Mouse (Mus musculus): ENCODE data around the gene Zcchc9.
"Not testable (repeated sequence)": the region's sequence is repeated elsewhere in the genome, so short reads cannot be mapped to it uniquely, and the experiment has no call there.

The Zcchc9 gene

DNA sequence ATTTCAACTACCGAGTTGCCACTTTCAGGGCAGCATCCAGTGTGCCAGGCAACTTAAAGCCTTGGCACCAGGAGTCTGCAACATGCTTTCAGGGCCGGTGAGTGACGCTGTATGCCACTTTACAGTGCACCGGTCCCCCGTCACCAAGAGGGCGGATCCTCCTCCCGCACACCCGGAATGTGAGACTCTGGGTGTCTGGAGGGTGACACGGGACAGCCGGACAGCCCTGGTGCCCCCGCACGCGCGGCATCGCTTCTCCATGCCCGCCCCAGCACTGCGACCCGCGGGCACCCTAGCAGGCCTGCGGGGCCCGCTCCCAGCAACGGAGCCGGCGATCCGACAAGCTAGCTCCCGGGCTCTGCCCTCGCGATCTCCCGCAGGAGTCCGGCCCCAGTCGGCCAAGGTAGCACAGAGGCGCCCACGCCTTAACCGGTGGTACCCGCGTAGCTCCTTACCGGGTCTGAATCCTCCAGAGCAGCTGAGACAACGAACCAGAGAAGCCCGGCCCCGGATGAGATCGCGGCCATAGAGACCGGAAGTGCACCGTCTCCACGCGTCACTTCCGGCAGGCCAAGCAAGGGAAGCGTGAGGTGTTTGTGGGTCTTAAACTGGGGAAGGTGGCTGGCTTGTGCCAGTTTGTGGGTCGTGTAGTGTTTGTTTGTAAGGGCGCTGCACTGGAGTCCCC, at the start of gene Zcchc9:
Gene Zcchc9, minus strand, starts transcription at position 551 of the 685 bp plus-strand sequence.
- peak; percentile 84 to 87 for DNase-seq (ENCODE audit: low spot score in 2 of 2)

DNA sequence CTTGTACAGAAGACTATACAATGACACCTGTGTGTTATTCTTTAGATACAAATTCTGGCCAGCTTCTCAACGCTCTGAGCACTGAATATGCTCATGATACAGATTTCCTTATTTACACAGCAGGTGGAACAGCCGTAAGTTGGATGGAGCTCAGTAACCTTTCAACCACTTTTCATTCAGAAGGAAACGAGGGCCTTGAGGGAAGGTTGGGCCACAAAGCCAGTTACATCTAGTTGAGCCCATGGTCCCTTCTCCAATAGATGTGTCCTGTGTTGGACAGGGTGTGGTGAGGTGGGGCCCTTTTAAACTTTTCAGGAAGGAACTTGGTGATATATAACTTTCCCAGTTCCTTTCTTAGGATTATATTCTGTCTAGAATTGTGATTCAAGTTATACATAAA, 46.9 kb upstream of the Zcchc9 start:
- no peak for DNase-seq (ENCODE audit: low spot score in 2 of 2)

DNA sequence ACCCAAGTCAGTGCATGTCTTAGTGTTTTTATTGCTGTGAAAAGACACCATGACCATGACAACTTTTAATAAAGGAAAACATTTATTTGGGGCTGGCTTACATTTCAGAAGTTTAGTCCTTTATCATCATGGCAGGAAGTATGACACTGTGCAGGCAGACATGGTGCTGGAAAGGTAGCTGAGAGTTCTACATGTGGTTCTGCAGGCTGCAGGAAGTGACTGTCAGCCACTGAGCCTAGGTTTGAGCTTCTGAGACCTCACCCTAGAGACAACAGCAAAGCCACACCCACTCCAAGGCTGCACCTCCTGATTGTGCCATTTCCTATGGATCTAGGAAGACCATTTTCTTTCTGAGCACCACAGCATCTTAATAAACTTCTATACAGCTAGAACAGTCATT, 20.4 kb upstream of the Zcchc9 start:
- no peak for DNase-seq (ENCODE audit: low spot score in 2 of 2)

DNA sequence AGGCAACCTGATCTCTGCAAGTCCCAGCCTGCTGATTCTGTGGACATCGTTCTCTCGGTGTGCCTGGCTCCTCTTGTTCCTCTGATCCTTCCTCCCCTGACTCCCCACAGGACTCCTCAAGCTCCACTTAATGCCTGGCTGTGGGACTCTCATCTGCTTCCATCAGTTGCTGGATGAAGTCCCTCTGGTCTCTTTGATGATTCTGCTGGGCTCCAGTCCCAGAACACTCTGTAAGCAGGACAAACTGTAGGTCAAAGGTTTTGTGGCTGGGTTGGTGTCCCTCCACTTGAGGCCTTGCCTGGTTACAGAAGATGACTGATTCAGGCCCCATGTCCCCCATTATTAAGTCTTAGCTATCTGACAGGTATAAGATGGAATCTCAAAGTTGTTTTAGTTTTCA, 18.6 kb upstream of the Zcchc9 start:
- no peak for DNase-seq (ENCODE audit: low spot score in 2 of 2)

DNA sequence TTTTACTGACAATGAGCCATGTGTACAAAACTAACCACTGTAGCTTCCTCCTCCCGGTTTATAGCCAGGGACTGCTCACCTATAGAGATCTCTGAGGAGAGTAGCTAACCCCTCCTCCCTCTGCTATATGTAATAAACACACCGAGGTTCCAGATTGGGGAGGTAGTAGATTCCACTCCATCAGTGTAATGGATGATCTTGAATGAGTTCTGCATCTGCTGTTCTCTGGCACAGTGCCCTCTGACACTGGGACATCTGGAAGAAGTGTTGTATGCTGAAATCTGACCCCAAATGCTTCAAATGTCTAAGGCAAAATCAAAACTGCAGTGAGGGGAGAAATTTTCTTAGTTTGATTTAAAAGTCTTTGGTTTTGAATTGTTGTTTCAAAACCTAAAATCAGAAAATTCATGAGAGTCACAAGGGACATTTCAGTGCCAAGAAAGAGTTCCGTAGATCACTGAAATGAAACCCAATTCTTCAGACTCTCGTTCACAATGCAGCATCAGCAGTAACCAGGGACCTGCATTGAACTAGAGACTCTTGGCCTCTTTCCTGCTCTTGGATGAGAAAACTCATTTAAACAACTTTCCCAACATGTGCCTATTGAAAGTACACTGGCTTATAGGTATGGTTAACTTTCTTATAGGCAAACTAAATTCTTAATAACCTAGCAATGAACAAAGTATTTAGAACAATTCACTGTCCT, 17.5 kb upstream of the Zcchc9 start:
- no peak for DNase-seq (ENCODE audit: low spot score in 2 of 2)

DNA sequence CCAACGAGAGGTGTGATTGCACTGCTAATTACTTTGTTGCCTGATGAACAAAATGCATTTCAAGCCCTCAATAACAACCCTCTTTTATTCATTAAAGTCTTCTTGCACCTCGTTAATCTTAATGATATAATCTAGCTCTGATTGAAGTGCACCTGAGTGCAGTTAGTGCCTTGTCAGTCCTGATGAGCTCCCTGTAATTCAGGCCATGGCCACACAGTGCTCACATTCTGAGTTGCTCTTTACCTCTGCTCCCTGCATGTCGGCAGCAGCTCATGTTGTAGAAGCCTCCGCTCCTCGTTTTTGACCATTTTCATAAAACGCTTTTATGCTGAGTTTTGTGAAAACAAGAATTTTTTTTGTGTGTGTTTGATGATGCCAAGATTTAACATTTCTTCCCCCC, 16.2 kb upstream of the Zcchc9 start:
- DNase-seq (ENCODE audit: low spot score in 2 of 2) = no peak

DNA sequence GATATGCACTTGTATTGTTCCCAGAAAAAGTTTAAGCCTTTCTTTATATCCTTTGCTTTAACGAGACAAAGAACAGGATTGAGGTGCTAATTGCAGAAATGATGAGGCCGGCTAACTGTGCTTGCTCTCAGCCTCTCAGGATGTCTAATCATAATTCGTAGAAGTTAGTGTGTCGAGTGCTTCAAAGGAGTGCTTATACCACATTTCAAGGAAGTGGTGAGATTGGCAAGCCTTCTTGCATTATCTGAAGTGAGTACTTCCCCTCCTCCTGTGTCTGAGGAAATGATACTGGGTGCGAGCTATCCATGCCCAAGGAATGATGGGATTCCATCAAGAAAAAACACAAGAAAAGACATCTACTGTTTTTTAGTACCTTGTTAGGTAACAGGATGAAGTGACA, 7.2 kb upstream of the Zcchc9 start:
- DNase-seq (ENCODE audit: low spot score in 2 of 2) = no peak

DNA sequence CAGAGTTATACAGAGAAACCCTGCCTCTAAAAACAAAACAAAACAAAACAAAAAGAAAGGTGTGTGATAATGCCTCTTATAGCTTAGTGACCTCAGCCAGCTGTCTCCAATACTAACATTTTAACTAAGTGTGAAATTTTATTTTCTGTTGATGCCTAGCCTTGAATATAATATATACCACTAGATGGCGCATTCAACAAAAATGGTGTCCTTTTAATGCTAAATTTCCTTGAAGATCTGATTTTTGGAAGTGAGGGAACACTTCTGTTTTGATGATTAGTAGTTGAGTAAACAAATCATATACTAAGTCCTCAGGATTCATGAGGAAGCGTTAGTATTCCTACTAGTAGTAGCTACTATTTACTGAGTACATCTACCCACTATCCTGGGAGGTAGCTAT, 2.0 kb upstream of the Zcchc9 start:
- no peak for DNase-seq (ENCODE audit: low spot score in 2 of 2)

DNA sequence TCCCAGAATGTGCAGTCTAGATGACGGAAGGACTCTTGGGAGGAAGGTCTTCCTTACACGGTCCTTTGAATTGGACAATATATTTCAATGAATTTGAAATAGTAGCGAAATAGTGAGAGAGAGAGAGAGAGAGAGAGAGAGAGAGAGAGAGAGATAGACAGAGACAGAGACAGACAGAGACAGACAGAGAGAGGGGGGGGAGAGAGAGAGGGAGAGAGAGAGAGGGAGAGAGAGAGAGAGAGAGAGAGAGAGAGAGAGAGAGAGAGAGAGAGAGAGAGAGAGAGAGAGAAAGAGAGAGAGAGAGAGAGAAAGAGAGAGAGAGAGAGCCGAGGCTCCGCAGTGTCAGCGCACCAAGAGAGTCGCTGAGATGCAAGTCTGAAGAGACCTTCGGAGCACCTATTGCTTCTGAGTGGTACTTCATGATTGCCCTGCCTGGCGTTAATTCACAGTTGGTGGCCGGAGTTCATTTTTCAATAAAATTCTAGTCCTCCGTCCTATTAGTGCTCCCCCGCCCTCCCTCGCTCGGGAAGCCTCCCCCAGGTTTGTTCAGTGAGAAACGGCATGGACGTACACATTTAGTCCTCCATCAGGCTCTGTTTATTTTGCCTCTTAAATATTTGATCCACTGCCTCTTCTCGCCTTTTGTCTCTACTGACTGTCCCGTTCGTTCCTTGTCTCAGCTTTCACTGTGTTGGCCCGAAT, 520 bp upstream of the Zcchc9 start:
- DNase-seq (ENCODE audit: low spot score in 2 of 2) = no peak

DNA sequence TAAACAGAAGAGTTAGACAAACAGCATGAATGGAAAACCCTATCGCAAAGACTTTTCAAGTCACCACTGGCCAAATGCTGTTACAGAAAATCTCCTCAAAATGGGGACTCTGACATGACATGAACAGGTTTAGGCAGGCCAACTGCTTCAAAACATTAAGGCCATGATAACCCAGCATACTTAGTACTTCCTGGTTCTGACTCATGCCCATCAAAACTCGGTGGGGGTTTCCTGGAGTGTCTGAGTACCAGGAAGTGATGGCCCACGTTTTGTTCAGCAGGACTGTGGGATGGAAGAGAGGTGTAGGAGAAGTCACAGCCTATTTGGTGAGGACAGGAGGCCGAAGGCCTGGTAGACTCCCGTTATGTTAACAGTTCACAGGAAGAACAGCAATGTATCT, 5.8 kb downstream of the Zcchc9 start:
- DNase-seq (ENCODE audit: low spot score in 2 of 2) = no peak

DNA sequence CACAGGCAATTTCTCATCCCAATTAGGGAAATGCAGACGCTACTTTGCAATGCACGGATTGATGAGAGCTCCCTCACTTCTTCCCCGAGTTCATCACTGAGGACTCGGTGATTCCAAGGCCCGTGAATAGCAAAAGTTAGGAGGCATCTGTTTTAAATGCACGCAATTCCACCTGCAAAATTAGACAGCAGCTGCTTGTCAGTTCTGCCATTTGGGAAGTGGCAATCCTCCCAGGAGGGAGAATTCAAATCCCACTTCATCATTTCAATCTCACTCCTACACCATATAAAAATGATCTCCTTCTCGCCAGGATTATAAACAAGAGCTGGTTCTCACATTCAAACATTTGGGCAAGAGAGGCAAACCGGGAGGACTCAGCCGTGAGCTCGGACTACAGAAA, 10.1 kb downstream of the Zcchc9 start:
- DNase-seq (ENCODE audit: low spot score in 2 of 2) = no peak

DNA sequence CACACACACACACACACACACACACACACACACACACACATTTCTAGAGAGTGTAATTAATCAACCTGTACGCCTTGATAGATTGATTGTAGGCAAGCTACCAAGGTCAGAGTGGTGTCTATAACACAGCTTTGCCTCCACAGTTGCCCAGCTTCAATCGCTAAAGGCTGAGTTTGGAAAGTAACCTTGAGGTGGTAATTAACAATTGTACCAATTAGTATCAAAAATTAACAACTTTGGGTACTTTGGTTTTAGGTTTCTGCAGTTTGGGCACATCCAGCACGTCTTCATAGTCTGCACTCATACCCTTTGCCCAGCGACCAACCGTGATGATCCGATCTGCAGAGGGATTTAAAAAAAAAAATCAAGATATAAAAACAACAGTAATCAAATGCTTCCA, 10.6 kb downstream of the Zcchc9 start:
- no peak for DNase-seq (ENCODE audit: low spot score in 2 of 2)

DNA sequence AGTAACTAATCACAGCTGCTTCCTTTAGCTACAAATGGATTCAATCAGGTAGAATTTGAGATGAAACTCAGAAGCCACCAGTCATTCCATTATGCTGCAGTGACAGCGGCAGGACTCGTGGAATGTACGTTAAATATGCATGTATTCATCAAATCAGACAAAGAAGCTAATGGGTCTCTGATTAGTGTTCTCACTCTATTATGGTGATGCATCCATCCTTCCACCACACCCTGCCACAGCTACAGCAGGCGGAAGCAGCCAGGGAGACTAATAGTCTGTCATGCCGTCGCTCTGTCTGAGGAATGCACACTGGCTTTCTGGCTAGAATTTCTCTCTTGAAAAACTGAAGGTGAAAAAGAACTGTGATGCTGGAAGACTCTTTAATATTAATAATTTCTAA, 11.5 kb downstream of the Zcchc9 start:
- no peak for DNase-seq (ENCODE audit: low spot score in 2 of 2)

DNA sequence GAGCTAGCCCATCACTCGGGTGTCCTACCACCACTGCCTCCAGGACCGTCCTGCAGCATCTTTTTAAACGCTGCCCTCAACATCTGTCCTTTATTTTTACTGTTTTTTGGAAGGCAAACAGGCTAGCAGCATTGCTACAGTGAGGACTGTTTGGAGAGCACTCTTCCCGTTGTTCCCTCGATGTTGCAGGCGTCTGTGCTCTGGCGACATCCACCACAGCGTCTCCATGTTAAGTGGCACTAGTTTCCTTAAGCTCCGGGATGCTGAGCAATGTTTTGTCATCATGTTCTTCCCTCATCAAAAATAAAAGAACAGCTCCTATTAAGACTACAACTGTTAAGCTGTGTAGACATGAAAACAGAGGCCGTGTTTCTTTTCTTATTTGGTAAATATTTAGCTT, 11.9 kb downstream of the Zcchc9 start:
- DNase-seq (ENCODE audit: low spot score in 2 of 2) = no peak

DNA sequence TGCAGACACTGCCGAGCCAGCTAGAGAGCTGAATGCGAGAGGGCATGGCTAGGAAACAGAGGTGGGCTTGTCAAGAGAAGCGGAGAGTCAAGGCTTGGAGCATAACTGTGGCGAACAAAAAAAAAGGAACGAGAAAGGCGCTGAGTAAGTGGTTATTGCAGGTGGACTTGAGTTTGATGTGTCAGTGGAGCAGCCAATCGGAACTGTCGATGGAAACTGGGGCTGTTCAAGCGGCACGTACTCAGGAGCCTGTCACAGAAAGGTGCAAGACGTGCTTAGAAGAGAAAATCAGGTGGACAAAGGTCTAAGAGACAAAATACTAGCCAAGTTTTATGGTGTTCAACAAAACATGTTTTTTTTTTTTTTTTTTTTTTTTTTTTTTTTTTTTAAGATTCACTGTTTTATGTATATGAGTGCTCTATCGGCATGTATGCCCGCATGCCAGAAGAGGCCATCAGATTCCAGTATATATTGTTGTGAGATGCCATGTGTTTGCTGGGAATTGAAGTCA, 12.5 kb downstream of the Zcchc9 start:
- no peak for DNase-seq (ENCODE audit: low spot score in 2 of 2)

DNA sequence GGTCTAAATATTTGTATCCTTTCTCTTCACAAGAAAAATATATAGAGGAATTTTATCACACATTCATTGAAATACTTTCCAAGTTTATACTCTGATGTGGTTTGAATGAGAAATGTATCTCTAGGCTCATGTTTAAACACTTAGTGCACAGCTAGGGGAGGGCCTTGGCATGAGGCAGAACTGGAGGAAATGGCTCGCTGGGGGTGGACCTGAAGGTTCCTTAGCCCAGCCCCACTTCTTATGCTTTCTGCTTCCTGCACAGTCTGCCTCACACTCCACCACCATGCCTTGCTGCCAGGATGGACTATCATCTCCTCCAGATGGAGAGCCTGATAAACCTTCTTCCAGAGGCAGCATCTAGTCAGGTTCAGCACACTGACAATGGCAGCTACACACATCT, 15.5 kb downstream of the Zcchc9 start:
- no peak for DNase-seq (ENCODE audit: low spot score in 2 of 2)

DNA sequence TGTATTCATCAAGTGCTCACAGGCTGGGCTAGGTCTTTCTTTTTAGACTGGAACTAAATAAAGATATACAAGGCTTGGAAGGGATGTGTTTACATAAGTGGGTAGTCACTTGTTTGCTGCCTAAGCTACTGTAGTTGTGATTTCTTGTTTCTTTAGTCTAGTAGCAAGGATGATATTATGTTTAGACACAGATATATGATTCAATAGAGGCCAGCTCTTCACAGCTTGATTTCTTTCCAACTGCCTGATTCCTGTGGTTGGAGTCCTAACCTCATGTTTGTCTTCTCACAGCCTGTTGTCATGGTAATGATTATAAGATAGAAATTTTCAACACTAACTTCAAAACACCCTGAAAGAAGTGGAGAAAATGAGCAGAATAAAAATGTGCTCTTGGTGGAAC, 27.6 kb downstream of the Zcchc9 start:
- no peak for DNase-seq (ENCODE audit: low spot score in 2 of 2)

DNA sequence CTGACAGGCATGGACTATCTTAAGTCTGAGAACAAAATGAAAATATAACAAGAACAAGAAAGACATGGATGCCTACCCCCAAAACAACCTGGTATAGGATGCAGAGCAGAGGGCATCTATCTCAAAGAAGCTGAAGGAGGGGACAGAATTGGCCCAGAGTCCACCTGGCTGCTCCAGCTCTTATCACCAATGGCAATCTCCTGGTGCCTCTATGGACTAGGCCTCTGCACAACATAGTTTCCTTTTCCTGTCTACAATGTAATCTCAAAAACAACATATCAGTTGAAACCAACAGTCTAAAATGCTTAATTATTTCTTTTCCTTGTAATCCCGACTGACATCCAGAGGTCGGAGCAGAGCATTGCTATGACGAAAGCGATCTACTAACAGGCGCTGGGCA, 29.4 kb downstream of the Zcchc9 start:
- DNase-seq (ENCODE audit: low spot score in 2 of 2) = no peak

DNA sequence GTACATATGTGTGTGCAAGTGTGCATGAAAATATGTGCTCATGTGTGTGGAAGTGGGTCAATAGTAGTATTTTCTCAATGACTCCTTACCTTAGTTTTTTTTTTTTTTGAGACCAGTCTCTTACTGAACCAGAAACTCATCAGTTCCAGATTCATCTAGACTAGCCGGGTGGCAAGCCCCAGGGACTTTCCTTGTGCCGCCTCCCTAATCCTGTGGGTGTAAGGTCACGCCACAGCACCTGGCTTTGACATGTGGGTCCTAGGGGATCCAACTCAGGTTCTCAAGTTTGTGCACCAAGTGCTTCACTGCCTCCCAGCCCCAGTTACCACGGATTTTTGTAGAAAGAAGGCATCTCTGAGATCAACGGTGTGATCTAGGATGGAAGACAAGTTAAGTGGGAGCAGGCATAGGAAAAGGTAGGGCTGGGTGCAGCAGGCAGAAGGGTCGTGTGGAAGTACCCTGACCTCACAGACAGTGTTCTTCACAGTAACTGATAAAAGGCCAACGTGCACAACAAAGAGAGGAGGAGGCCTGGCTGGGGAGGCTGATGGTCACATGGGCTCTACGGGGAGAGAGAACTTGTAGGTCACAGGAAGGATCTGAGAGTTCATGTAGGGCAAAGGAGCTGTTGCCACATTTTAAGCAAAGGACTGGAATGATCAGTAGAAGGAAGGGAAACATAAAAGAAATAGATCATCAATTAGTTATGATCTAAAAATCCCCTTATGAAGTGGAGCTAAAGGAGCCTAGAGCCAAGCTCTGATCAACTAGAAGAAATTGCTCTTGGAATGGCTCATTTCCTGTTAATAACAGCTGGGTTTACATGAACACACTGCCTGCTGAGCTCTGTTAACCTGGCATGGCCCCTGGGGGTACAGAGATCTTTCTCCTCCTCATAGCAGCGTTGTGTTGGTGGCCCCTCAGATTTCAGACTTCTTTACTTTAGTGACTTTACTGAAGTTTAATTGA, 38.5 kb downstream of the Zcchc9 start:
- no peak for DNase-seq (ENCODE audit: low spot score in 2 of 2)

DNA sequence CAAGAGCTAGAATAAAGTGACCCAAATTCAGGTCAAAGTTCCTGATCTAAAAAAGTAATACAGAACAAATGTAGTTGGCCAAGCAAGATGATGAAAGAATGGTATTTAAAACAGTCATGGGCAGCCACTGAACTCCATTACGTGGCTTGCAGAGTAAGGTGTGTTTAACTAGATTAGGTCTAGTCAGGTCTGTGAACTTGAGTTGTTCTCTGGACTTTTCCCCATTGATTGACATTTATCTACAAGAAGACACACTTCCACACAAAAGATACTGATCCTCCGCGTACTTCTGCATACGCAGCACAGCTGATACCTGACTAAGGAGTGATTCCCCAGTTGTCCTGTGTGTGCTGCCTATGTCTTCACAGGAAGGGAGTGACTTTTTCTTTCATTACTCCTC, 41.9 kb downstream of the Zcchc9 start:
- DNase-seq (ENCODE audit: low spot score in 2 of 2) = no peak

DNA sequence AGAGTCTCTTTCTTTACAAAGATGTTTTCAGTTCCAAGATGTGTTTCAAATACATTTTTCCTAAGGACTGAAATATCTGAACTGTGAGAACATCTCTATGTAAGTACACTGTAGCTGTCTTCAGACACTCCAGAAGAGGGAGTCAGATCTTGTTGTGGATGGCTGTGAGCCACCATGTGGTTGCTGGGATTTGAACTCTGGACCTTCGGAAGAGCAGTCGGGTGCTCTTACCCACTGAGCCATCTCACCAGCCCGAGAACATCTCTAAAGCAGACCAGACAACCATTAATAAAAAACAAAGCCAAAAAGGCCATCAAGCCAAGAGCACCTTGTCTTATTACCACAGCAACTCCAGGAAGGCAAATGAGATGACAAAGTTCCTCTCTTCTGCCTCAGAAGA, 43.9 kb downstream of the Zcchc9 start:
- not testable (repeated sequence) for DNase-seq (ENCODE audit: low spot score in 2 of 2)
